Mouse (Mus musculus) embryo, embryonic 10 days (tissue): Measurements from ENCODE around the gene Mob3a.
"Not testable (repeated sequence)": the region's sequence is repeated elsewhere in the genome, so short reads cannot be mapped to it uniquely, and the experiment has no call there.

Source experiments
- DNase-seq: peaks from one replicate; pipeline ENCODE4 v3.0.0-alpha.2; 2015; ENCODE audit warnings: low spot score

Mob3a gene

GRCm38 (mm10) chr10:80663485-80664196 is 38.1 kb downstream of the Mob3a start:
- no peak for DNase-seq

- peak; percentile 69 for DNase-seq
Measured at GRCm38 (mm10) chr10:80661149-80661548, 40.6 kb downstream of the Mob3a start.

DNA sequence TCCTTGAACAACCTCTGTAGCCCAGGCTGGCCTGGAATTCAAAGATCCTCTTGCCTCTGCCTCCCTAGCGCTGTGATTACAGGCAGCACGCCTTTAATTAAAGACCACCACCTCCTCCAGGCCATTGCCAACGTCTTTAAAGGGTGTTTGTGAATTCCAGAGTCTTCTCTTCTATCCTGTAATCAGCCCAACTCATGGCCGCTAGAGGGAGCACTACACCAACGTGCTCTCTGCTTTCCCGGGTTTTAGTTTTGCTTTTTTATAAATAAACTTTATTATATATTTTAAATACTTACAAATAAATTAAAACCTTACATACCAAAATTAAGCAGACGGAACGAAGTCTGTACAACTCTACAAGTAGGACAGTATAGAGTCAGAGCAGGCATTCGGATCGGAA is 42.6 kb downstream of the Mob3a start:
- peak; percentile 86 for DNase-seq

DNA sequence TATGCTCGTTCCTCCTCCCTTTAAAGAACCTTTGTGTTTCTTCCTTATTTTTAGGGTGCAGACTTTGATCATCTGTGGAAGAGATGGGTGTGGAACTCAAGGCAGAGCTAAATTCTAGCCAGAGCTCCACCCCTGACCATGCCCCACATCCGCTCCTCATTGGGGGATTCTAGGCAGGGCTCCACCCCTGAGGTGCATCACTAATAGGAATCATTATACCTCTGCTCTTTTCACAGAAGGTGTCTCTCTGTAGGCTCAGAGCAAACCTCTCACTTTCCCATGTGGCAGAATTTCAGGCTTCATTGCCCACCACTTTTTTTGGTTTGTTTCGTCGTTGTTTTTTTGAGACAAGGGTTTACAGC is 43.0 kb downstream of the Mob3a start:
- no peak for DNase-seq

- DNase-seq: no peak
Measured at GRCm38 (mm10) chr10:80658194-80658840, 43.5 kb downstream of the Mob3a start.

DNA sequence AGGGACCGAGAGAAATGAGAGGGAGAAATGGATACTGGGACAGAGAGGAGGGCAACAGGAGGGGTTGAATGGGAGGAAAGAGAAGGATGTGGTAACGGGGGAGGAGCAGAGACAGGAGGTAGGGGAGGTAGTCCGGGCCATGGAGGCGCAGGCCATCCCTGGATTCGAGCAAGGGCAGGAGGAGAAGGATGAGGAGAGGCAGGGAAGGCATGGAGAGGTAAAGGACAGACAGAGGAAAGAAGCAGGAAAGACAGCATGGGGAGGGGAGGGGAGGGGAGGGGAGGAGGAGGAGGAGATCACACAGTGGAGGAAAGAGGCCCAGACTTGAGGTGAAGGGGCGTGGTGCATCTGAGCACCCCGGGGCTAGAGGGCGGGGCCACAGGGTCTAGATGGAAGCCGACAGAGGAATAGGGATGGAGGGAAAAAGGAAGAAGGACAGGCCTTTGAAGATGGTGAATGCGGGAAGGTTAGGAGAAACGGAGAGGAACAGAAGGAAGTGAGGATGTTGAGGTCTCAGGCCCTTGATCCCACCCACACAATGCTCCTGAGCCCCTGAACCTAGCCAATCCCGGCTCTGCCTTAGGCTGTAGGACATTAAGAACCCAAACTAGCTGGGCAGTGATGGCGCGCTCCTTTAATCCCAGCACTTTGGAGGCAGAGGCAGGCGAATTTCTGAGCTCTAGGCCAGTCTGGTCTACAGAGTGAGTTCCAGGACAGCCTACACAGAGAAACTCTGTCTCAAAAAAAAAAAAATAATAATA is 44.7 kb downstream of the Mob3a start, which contains the start of gene Btbd2:
TSS of gene Btbd2 (minus strand) at position 209 of the 761 bp plus-strand sequence.
- no peak for DNase-seq

GRCm38 (mm10) chr10:80656130-80656862 is 45.5 kb downstream of the Mob3a start:
- DNase-seq: peak; percentile 98

GRCm38 (mm10) chr10:80655406-80656129 is 46.2 kb downstream of the Mob3a start:
- no peak for DNase-seq

GRCm38 (mm10) chr10:80654866-80655265 is 46.9 kb downstream of the Mob3a start:
- DNase-seq: no peak

DNA sequence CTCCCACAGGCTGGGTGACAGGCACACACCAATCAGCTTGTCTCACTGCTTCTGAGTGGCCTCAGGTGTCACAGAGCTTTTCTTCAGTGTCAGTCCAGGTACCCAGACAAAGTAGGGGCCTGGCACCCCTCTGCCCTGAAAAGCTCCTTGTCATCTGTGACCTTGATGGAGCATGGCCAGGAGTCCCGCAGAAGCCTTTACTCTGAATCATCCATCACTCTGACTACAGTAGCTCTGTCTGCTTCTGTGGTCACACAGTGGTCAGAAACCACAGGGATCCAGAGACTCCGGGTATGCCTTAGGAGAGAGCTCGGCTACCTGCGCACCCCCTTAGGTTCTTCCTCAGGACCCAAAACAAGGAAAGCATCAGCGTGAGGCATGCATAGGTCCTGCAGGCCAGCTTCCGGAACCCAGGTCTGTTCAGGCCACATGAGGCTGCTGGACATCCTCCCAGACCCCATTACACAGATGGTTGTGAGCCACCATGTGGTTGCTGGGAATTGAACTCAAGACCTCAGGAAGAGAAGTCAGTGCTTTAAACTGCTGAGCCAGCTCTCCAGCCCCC is 48.5 kb downstream of the Mob3a start:
- DNase-seq: no peak

GRCm38 (mm10) chr10:80650392-80650791 is 51.4 kb downstream of the Mob3a start:
- no peak for DNase-seq

DNA sequence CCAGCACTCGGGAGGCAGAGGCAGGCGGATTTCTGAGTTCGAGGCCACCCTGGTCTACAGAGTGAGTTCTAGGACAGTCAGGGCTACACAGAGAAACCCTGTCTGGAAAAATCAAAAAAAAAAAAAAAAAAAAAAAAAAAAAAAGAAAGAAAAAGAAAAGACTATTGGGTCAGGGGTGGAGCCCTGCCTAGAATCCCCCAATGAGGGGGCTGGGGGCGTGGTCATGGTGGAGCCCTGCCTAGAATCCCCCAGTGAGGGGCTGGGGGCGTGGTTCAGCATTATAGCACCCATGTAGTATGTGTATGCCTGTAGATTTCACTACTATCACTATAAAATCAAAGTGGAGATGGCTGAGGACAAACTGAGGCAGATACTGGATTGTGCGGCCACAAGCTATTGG is 51.9 kb downstream of the Mob3a start:
- DNase-seq: not testable (repeated sequence)

- DNase-seq: no peak
Measured at GRCm38 (mm10) chr10:80646936-80647335, 54.8 kb downstream of the Mob3a start.

GRCm38 (mm10) chr10:80635345-80635744 is 66.4 kb downstream of the Mob3a start:
- no peak for DNase-seq
